Mouse (Mus musculus) midbrain, postnatal 0 days (tissue): ENCODE data around the gene Cdr2l. TPM values are rescaled to one million over a fixed set of nuclear protein-coding genes. Genes with fewer than 3 reads are reported as not detected.

Experiments used
- ATAC-seq: fragments of 200-750 bp; cut with Nextera tagmentation; 2 replicates; pipeline ENCODE4 v1.8.0; 2017; ENCODE audit warnings: moderate number of reproducible peaks, mild to moderate bottlenecking, moderate TSS enrichment, moderate library complexity; ENCODE audit not compliant: low FRiP score
- DNase-seq: peaks from one replicate; pipeline ENCODE4 v3.0.0-alpha.2; 2015; ENCODE audit warnings: low spot score
- H3K27ac ChIP-seq: fragments of 300-500 bp; sonication (generic); 2 replicates; pipeline ENCODE4 v1.5.1; 2014; ENCODE audit warnings: low read depth, mild to moderate bottlenecking, low read length, mixed read lengths
- H3K27me3 ChIP-seq: fragments of 300-500 bp; sonication (generic); 2 replicates; pipeline ENCODE4 v1.6.1; 2014; ENCODE audit warnings: low read length, control low read depth, mixed read lengths; ENCODE audit not compliant: insufficient read depth
- H3K36me3 ChIP-seq: fragments of 300-500 bp; sonication (generic); 2 replicates; pipeline ENCODE4 v1.6.1; 2014; ENCODE audit warnings: low read length, control low read depth, mixed read lengths; ENCODE audit not compliant: insufficient read depth
- H3K4me1 ChIP-seq: fragments of 300-500 bp; sonication (generic); 2 replicates; pipeline ENCODE4 v1.6.1; 2014; ENCODE audit warnings: mild to moderate bottlenecking, control low read depth, antibody characterized with exemption, low read length, mixed read lengths; ENCODE audit not compliant: insufficient read depth
- H3K4me2 ChIP-seq: fragments of 300-500 bp; sonication (generic); 2 replicates; pipeline ENCODE4 v1.6.1; 2014; ENCODE audit warnings: low read depth, mild to moderate bottlenecking, low read length, mixed read lengths; ENCODE audit not compliant: poor library complexity, severe bottlenecking
- H3K4me3 ChIP-seq: fragments of 300-500 bp; sonication (generic); 2 replicates; pipeline ENCODE4 v1.5.1; 2014; ENCODE audit warnings: low read depth, mild to moderate bottlenecking, low read length, moderate library complexity
- H3K9ac ChIP-seq: fragments of 300-500 bp; sonication (generic); replicated peaks from 2 replicates; pipeline ENCODE4 v1.6.1; 2014; ENCODE audit warnings: mild to moderate bottlenecking, low read length, moderate library complexity, mixed read lengths; ENCODE audit not compliant: poor library complexity, severe bottlenecking
- H3K9me3 ChIP-seq: fragments of 300-500 bp; sonication (generic); 2 replicates; pipeline ENCODE4 v1.6.1; 2016; ENCODE audit warnings: low read length, control low read depth
- CTCF ChIP-seq: IDR thresholded peaks from 2 replicates; pipeline ENCODE4 v1.5.1; 2016; ENCODE audit warnings: antibody characterized with exemption, mild to moderate bottlenecking
- WGBS: fragments of 180-500 bp; shearing (Covaris S2); extraction: QIAGEN DNeasy Blood & Tissue Kit; methylation state at CpG from one replicate; pipeline ENCODE4 v1.1.7; 2014; 5-methylcytosine and 5-hydroxymethylcytosine counted together
- polyA plus RNA-seq: library from polyadenylated mRNA; unstranded; fragments of >200 nt; fragmentation: Nextera tagmentation; extraction: Ambion mirVana; gene quantifications from 2 replicates; pipeline ENCODE4 v1.2.1, GENCODE M21; 2015
- total RNA-seq: library from RNA; depleted of rRNA; stranded (reverse); fragments of >200 nt; gene quantifications from 2 replicates; pipeline ENCODE4 v1.2.3, GENCODE M21; 2014

The Cdr2l gene
- total and polyA plus RNA-seq, 2 experiments from 2014 or later: 17.2 to 68.8 TPM

- H3K27ac ChIP-seq: no peak overlapping the region
- no peak overlapping the region for H3K4me2 ChIP-seq
Observed at GRCm38 (mm10) chr11:115433342-115433741, 51.6 kb downstream of the Cdr2l start.

GRCm38 (mm10) chr11:115435596-115436337, 54.1 kb downstream of the Cdr2l start:
- WGBS: 4% methylated on average over 31 of the region's 31 CpGs
- DNase-seq: peak; percentile 50
- no peaks in the 10 kb centered on the region for H3K9me3 ChIP-seq
- TF ChIP-seq CTCF: no peak
- no peak; the same call in 1 of the 2 replicates for ATAC-seq
- peak overlapping the region; percentile 57 for H3K4me2 ChIP-seq
- H3K27me3 ChIP-seq: no peaks in the 10 kb centered on the region
- peak overlapping the region; percentile 24 for H3K4me3 ChIP-seq
- H3K36me3 ChIP-seq: peaks cover 19% of the 10 kb centered on the region
- peaks cover 10% of the 10 kb centered on the region for H3K4me1 ChIP-seq
- no peak overlapping the region for H3K27ac ChIP-seq
- peak overlapping the region; percentile 51; the same call in 1 of the 2 replicates for H3K9ac ChIP-seq

More at GRCm38 (mm10) chr11:115433342-115433741, 51.6 kb downstream of the Cdr2l start:
- no peaks in the 10 kb centered on the region for H3K27me3 ChIP-seq
- no peak overlapping the region for H3K9ac ChIP-seq
- DNase-seq (no peak), ATAC-seq (no peak)
- no peaks in the 10 kb centered on the region for H3K9me3 ChIP-seq
- no peak for TF ChIP-seq CTCF
- no peak overlapping the region for H3K4me3 ChIP-seq
- H3K36me3 ChIP-seq: peaks cover 35% of the 10 kb centered on the region
- H3K4me1 ChIP-seq: peaks cover 10% of the 10 kb centered on the region
- 84% methylated on average over 6 of the region's 6 CpGs for WGBS

- Histone ChIP-seq H3K9ac (no peak overlapping the region), H3K4me2 (no peak overlapping the region), H3K27ac (no peak overlapping the region), H3K36me3 (peaks cover 3% of the 10 kb centered on the region; the same call in 1 of the 2 replicates), H3K9me3 (no peaks in the 10 kb centered on the region), H3K27me3 (no peaks in the 10 kb centered on the region), H3K4me1 (peaks cover 10% of the 10 kb centered on the region), H3K4me3 (no peak overlapping the region)
- DNase-seq: no peak
- TF ChIP-seq CTCF: no peak
- no peak for ATAC-seq
- 84% methylated on average over 5 of the region's 5 CpGs for WGBS
Observed at GRCm38 (mm10) chr11:115437571-115438122, 55.9 kb downstream of the Cdr2l start.

GRCm38 (mm10) chr11:115439326-115439725, 57.6 kb downstream of the Cdr2l start:
- H3K4me3 ChIP-seq: no peak overlapping the region
- TF ChIP-seq CTCF: no peak
- H3K27ac ChIP-seq: no peak overlapping the region
- H3K27me3 ChIP-seq: no peaks in the 10 kb centered on the region
- peaks cover 10% of the 10 kb centered on the region for H3K4me1 ChIP-seq
- DNase-seq: no peak
- 85% methylated on average over 3 of the region's 3 CpGs for WGBS
- no peak for ATAC-seq
- no peak overlapping the region for H3K9ac ChIP-seq
- H3K36me3 ChIP-seq: no peaks in the 10 kb centered on the region
- H3K9me3 ChIP-seq: no peaks in the 10 kb centered on the region
- H3K4me2 ChIP-seq: no peak overlapping the region

GRCm38 (mm10) chr11:115439906-115440595, 58.3 kb downstream of the Cdr2l start, which contains the start of gene Trim80:
TSS of gene Trim80 (plus strand) at chr11:115440545.
- no peaks in the 10 kb centered on the region for H3K36me3 ChIP-seq
- no peak within 1 kb of the TSS for H3K9ac ChIP-seq
- ATAC-seq (no peak), DNase-seq (no peak)
- H3K4me2 ChIP-seq: no peak within 1 kb of the TSS
- 91% methylated on average over 9 of the region's 9 CpGs for WGBS
- H3K9me3 ChIP-seq: no peaks in the 10 kb centered on the region
- TF ChIP-seq CTCF: peak; percentile 42
- H3K27ac ChIP-seq: no peak within 1 kb of the TSS
- H3K27me3 ChIP-seq: no peaks in the 10 kb centered on the region
- H3K4me1 ChIP-seq: peaks cover 10% of the 10 kb centered on the region
- H3K4me3 ChIP-seq: no peak within 1 kb of the TSS
